Mouse (Mus musculus): Measurements from ENCODE around the gene Fam129b. TPM values are rescaled to one million over a fixed set of nuclear protein-coding genes. Genes with fewer than 3 reads are reported as not detected.

Fam129b gene
- total and polyA plus RNA-seq, 3 experiments: 17.5 to 20.0 TPM; not detected in 1

DNA sequence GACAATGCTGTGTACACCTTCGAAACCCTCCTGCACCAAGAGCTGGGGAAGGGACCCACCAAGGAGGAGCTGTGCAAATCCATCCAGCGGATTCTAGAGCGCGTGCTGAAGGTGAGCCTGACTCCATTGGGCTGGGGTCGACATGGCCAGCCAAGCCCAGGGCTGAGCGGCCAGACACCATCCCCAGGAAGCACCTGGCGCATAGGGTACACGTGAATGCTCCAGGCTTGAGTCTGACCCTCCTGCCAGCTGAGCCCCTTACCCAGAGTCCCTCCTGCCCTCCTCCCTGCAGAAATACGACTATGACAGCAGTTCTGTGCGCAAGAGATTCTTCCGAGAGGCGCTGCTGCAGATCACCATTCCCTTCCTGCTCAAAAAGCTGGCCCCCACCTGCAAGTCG lies 46.6 kb downstream of the Fam129b start:
- H3K36me3 ChIP-seq (ENCODE audit: control insufficient read depth in 1 of 2, insufficient read depth in 2 of 2, low read length in 2 of 2): peaks cover 0 to 5% of the 10 kb centered on the region in 2 experiments; a peak in 2 of 4 replicates

DNA sequence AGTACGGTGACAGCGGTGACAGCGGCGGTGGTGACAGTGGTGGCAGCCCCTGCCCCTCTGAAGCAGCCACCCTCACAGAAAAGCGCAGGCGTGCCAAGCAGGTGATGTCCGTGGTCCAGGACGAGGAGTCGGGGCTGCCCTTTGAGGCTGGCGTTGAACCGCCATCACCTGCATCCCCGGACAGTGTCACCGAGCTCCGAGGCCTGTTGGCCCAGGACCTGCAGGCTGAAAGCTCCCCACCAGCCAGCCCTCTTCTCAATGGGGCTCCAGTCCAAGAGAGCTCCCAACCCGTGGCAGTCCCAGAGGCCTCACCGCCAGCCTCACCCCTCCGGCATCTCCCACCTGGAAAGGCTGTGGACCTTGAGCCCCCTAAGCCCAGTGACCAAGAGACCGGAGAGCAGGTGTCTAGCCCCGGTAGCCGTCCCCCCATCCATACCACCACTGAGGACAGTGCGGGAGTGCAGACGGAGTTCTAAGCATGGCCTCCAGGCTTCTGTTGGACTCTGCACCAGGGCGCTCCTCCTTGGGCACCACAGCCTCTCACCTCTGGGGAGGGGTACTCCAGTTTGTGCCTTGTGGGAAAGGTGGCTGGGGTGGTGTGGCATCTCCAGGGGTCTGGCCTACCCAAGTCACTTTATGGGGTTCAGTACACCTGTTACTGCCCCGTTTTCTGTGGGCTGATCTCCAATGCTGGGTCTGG lies 47.8 kb downstream of the Fam129b start:
- no peak for DNase-seq (ENCODE audit: low read depth, low spot score)
- no peak overlapping the region for H3K27ac ChIP-seq (ENCODE audit: control insufficient read depth, low read depth, low read length)
- H3K4me3 ChIP-seq (ENCODE audit: control insufficient read depth in 1 of 2, insufficient read depth in 1 of 2, low read depth in 2 of 2, low read length in 2 of 2): no peak overlapping the region
- no peak for TF ChIP-seq HCFC1 (IDR thresholded peaks at IDR 0.05; ENCODE audit: low read depth, low read length)
- no peak for TF ChIP-seq POLR2A (IDR thresholded peaks at IDR 0.05; ENCODE audit: control insufficient read depth in 1 of 2, insufficient read depth in 1 of 2, low read depth in 1 of 2, low read length in 2 of 2, poor library complexity in 1 of 2)
- no peak for TF ChIP-seq CHD2 (IDR thresholded peaks at IDR 0.05; ENCODE audit: low read length)
- no peak for TF ChIP-seq KAT2A (conservative IDR thresholded peaks at IDR 0.05; ENCODE audit: low read depth, low read length)
- no peak for TF ChIP-seq E2F4 (IDR thresholded peaks at IDR 0.05; ENCODE audit: borderline replicate concordance, low read depth, low read length)
- no peak for TF ChIP-seq MEF2A (IDR thresholded peaks at IDR 0.05; ENCODE audit: extremely low read depth, insufficient replicate concordance, low read depth, low read length, poor library complexity, severe bottlenecking)
- no peak for TF ChIP-seq MAFK (IDR thresholded peaks at IDR 0.05; ENCODE audit: borderline replicate concordance, low read depth, low read length)
- no peak for TF ChIP-seq GATA1 (IDR thresholded peaks at IDR 0.05; ENCODE audit: low read depth, low read length)
- no peak for TF ChIP-seq BHLHE40 (IDR thresholded peaks at IDR 0.05; ENCODE audit: borderline replicate concordance, low read depth, low read length)
- no peak for TF ChIP-seq ELF1 (IDR thresholded peaks at IDR 0.05; ENCODE audit: low read depth, low read length)
- no peak for TF ChIP-seq ETS1 (IDR thresholded peaks at IDR 0.05; ENCODE audit: low read depth, low read length)
- H3K36me3 ChIP-seq (ENCODE audit: control insufficient read depth in 1 of 2, insufficient read depth in 2 of 2, low read length in 2 of 2): no peaks in the 10 kb centered on the region
- H3K4me1 ChIP-seq (ENCODE audit: control insufficient read depth in 1 of 2, insufficient read depth in 2 of 2, low read length in 2 of 2): no peaks in the 10 kb centered on the region
- H3K27me3 ChIP-seq (ENCODE audit: control insufficient read depth in 1 of 2, insufficient read depth in 2 of 2, low read length in 2 of 2): no peaks in the 10 kb centered on the region
- H3K79me2 ChIP-seq (ENCODE audit: control insufficient read depth, insufficient read depth, low read length, poor library complexity): no peaks in the 10 kb centered on the region
- H3K9me3 ChIP-seq (replicated peaks; ENCODE audit: insufficient read depth, low read length): no peaks in the 10 kb centered on the region
- H3K9ac ChIP-seq (ENCODE audit: control insufficient read depth, low read depth, low read length, poor library complexity, severe bottlenecking): no peak overlapping the region

More for the DNA sequence above, 46.6 kb downstream of the Fam129b start:
- H3K27me3 ChIP-seq (ENCODE audit: control insufficient read depth in 1 of 2, insufficient read depth in 2 of 2, low read length in 2 of 2): no peaks in the 10 kb centered on the region
- TF ChIP-seq POLR2AphosphoS5 (IDR thresholded peaks at IDR 0.05; ENCODE audit: borderline replicate concordance, low read depth, low read length) (no peak), KAT2A (conservative IDR thresholded peaks at IDR 0.05; ENCODE audit: low read depth, low read length) (no peak), UBTF (IDR thresholded peaks at IDR 0.05; ENCODE audit: borderline replicate concordance, insufficient read depth, low read depth, low read length) (no peak), RAD21 (IDR thresholded peaks at IDR 0.05; ENCODE audit: low read depth, low read length) (no peak), MAFK (IDR thresholded peaks at IDR 0.05; ENCODE audit: borderline replicate concordance, low read depth, low read length) (no peak), NELFE (IDR thresholded peaks at IDR 0.05; ENCODE audit: low read depth, low read length) (no peak), SMC3 (IDR thresholded peaks at IDR 0.05; ENCODE audit: low read depth, low read length) (no peak), HCFC1 (IDR thresholded peaks at IDR 0.05; ENCODE audit: low read depth, low read length) (no peak), ZC3H11A (IDR thresholded peaks at IDR 0.05; ENCODE audit: low read depth, low read length) (no peak), USF1 (IDR thresholded peaks at IDR 0.05; ENCODE audit: low read depth, low read length) (no peak), MAZ (IDR thresholded peaks at IDR 0.05; ENCODE audit: low read depth, low read length) (no peak), POLR2A (IDR thresholded peaks at IDR 0.05; ENCODE audit: control insufficient read depth in 1 of 2, insufficient read depth in 1 of 2, low read depth in 1 of 2, low read length in 2 of 2, poor library complexity in 1 of 2) (no peak), BHLHE40 (IDR thresholded peaks at IDR 0.05; ENCODE audit: borderline replicate concordance, low read depth, low read length) (no peak), MYC (IDR thresholded peaks at IDR 0.05; ENCODE audit: low read depth, low read length) (no peak), MXI1 (IDR thresholded peaks at IDR 0.05; ENCODE audit: low read depth, low read length) (no peak), MAX (IDR thresholded peaks at IDR 0.05; ENCODE audit: low read length) (no peak), GABPA (IDR thresholded peaks at IDR 0.05; ENCODE audit: low read depth, low read length) (no peak), NRF1 (IDR thresholded peaks at IDR 0.05; ENCODE audit: insufficient read depth, low read depth, low read length, poor library complexity, severe bottlenecking) (no peak), CHD2 (IDR thresholded peaks at IDR 0.05; ENCODE audit: low read length) (no peak), ZKSCAN1 (IDR thresholded peaks at IDR 0.05; ENCODE audit: low read depth, low read length) (no peak)
- no peak overlapping the region for H3K4me3 ChIP-seq (ENCODE audit: control insufficient read depth in 1 of 2, insufficient read depth in 1 of 2, low read depth in 2 of 2, low read length in 2 of 2)
- peaks cover 0 to 5% of the 10 kb centered on the region in 2 experiments; a peak in 2 of 4 replicates for H3K4me1 ChIP-seq (ENCODE audit: control insufficient read depth in 1 of 2, insufficient read depth in 2 of 2, low read length in 2 of 2)
- H3K9me3 ChIP-seq (replicated peaks; ENCODE audit: insufficient read depth, low read length): no peaks in the 10 kb centered on the region
- H3K9ac ChIP-seq (ENCODE audit: control insufficient read depth, low read depth, low read length, poor library complexity, severe bottlenecking): no peak overlapping the region
- no peak for DNase-seq (ENCODE audit: low read depth, low spot score)
- H3K79me2 ChIP-seq (ENCODE audit: control insufficient read depth, insufficient read depth, low read length, poor library complexity): no peaks in the 10 kb centered on the region
- H3K27ac ChIP-seq (ENCODE audit: control insufficient read depth, low read depth, low read length): no peak overlapping the region
